ENCODE assay signal across 11 mouse cellular contexts in the genomic region with DNA sequence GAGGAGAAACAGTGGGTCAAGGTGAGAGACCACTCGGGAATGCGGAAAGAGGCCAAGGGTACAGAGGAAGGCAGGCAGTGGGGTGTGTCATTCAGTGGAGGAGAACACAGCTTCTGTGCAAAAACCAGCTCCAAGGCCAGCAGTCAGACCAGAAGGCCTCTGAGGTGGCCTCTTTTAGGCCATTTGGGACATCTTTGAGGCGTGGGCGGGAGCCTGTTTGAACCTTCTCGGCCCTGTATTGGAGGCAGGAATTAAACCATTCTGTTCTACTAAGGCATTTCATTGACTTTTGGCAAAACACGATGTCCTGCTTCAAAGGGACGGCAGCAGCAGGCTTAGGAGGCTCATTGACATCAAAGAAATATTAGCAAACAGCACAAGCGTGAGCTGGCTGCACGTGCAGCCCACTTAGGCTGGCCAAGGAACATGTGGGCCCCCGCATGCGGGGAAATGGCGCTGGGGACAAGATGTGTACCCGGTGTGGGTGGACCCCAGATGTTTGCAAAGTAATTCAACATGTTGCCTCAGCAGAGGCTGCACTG.
DNase-seq lines count a peak whose midpoint lies in the region; ATAC-seq and TF ChIP-seq lines count a peak whose summit lies in the region.
"Had no signal": no experiment of that assay in that cellular context is flagged by ENCODE, and none has a peak within 500 bp of the region (broad histone marks: within the 10 kb centered on the region; RNA-seq: fewer than 3 reads in every experiment).

No protein-coding gene starts in this region.

- no peaks in the 10 kb centered on the region for H3K9me3 ChIP-seq in embryonic facial prominence, embryonic 10.5 days
- H3K9me3 ChIP-seq in liver, embryonic 12.5 days (replicated peaks), result no peaks in the 10 kb centered on the region
- H3K9me3 ChIP-seq: hindbrain, embryonic 13.5 days; midbrain, embryonic 12.5 days had no signal

- no peaks in the 10 kb centered on the region for H3K36me3 ChIP-seq in embryonic facial prominence, embryonic 10.5 days (replicated peaks)
- no peaks in the 10 kb centered on the region for H3K36me3 ChIP-seq in liver, embryonic 12.5 days
- H3K36me3 ChIP-seq: hindbrain, embryonic 13.5 days; midbrain, embryonic 12.5 days had no signal

- peak; percentile 34 for DNase-seq in gastrocnemius, postnatal 25 days
- DNase-seq in gastrocnemius, adult 2 months, result no peak
- peak; percentile 23 for DNase-seq in embryonic facial prominence, embryonic 10.5 days (ENCODE audit: low spot score)
- peak; percentile 21 to 51 for DNase-seq in kidney, postnatal 4 days
- DNase-seq in lung, postnatal 36 days, result peak; percentile 63
- DNase-seq in Muller cell, postnatal 12 days (ENCODE audit: inconsistent ontology term), result no peak
- no peak for DNase-seq in spleen, postnatal 36 days (ENCODE audit: low spot score in 2 of 2)
- DNase-seq: B cell, adult 2 months had no signal

- H3K9ac ChIP-seq in liver, embryonic 12.5 days, result no peak overlapping the region
- H3K9ac ChIP-seq: hindbrain, embryonic 13.5 days; midbrain, embryonic 12.5 days had no signal

- no peak overlapping the region for H3K27ac ChIP-seq in gastrocnemius, adult 2 months
- peak overlapping the region; percentile 31; the same call in 1 of the 2 replicates for H3K27ac ChIP-seq in embryonic facial prominence, embryonic 10.5 days (replicated peaks)
- no peak overlapping the region for H3K27ac ChIP-seq in liver, embryonic 12.5 days
- H3K27ac ChIP-seq: hindbrain, embryonic 13.5 days; midbrain, embryonic 12.5 days had no signal

- WGBS in embryonic facial prominence, embryonic 10.5 days, result 76% methylated on average over 13 of the region's 13 CpGs
- 72% methylated on average over 13 of the region's 13 CpGs for whole genome bisulfite sequencing in liver, embryonic 12.5 days (ENCODE audit: insufficient replicate concordance)

- H3K4me1 ChIP-seq in embryonic facial prominence, embryonic 10.5 days, result peaks cover 60% of the 10 kb centered on the region
- H3K4me1 ChIP-seq in liver, embryonic 12.5 days, result no peaks in the 10 kb centered on the region

- no peak overlapping the region for H3K4me3 ChIP-seq in gastrocnemius, adult 2 months
- H3K4me3 ChIP-seq in embryonic facial prominence, embryonic 10.5 days, result no peak overlapping the region
- no peak overlapping the region for H3K4me3 ChIP-seq in liver, embryonic 12.5 days
- H3K4me3 ChIP-seq: hindbrain, embryonic 13.5 days; midbrain, embryonic 12.5 days had no signal

- no peak for ATAC-seq in liver, embryonic 12.5 days

- peaks cover 40% of the 10 kb centered on the region for H3K27me3 ChIP-seq in embryonic facial prominence, embryonic 10.5 days (replicated peaks; ENCODE audit: low read depth, poor library complexity, severe bottlenecking)
- H3K27me3 ChIP-seq in liver, embryonic 12.5 days (replicated peaks), result no peaks in the 10 kb centered on the region; the same call in 1 of the 2 replicates
- H3K27me3 ChIP-seq: midbrain, embryonic 12.5 days had no signal

- H3K4me2 ChIP-seq in liver, embryonic 12.5 days, result no peak overlapping the region
- H3K4me2 ChIP-seq: hindbrain, embryonic 13.5 days; midbrain, embryonic 12.5 days had no signal

- TF ChIP-seq CTCF in gastrocnemius, adult 2 months (IDR thresholded peaks at IDR 0.05), result no peak

- intact Hi-C loops in gastrocnemius, adult 2 months (cut with DNase I), result no loop called here

Comparison
In these comparisons a context has a peak if more than half of its experiments do, and no peak if none do; other contexts are left out.
1. DNase-seq: peak in gastrocnemius, postnatal 25 days (single experiment), embryonic facial prominence, embryonic 10.5 days (single experiment), kidney, postnatal 4 days (2 of 2) and lung, postnatal 36 days (single experiment); none in gastrocnemius, adult 2 months (single experiment), Muller cell, postnatal 12 days (single experiment) and spleen, postnatal 36 days (0 of 2).